Mouse (Mus musculus) lung, postnatal 0 days (tissue): ENCODE results near the gene Lhpp. TPM values are rescaled to one million over a fixed set of nuclear protein-coding genes. Genes with fewer than 3 reads are reported as not detected.

Source experiments
- ATAC-seq: fragments of 200-750 bp; cut with Nextera tagmentation; 2 replicates; pipeline ENCODE4 v1.8.0; 2017; ENCODE audit warnings: moderate library complexity
- DNase-seq: peaks from one replicate; pipeline ENCODE4 v3.0.0-alpha.2; 2016; ENCODE audit warnings: low spot score
- H3K27ac ChIP-seq: fragments of 300-500 bp; sonication (generic); 2 replicates; pipeline ENCODE4 v1.5.1; 2014; ENCODE audit warnings: antibody characterized with exemption, mild to moderate bottlenecking, low read length, mixed read lengths
- H3K27me3 ChIP-seq: fragments of 300-500 bp; sonication (generic); replicated peaks from 2 replicates; pipeline ENCODE4 v1.6.1; 2014; ENCODE audit warnings: low read length, mixed read lengths; ENCODE audit not compliant: insufficient read depth
- H3K36me3 ChIP-seq: fragments of 300-500 bp; sonication (generic); 2 replicates; pipeline ENCODE4 v1.6.1; 2014; ENCODE audit warnings: low read length, mixed read lengths; ENCODE audit not compliant: insufficient read depth
- H3K4me1 ChIP-seq: fragments of 300-500 bp; sonication (generic); 2 replicates; pipeline ENCODE4 v1.6.1; 2014; ENCODE audit warnings: antibody characterized with exemption, low read depth, low read length, mixed read lengths; ENCODE audit not compliant: insufficient read depth
- H3K4me2 ChIP-seq: fragments of 300-500 bp; sonication (generic); replicated peaks from 2 replicates; pipeline ENCODE4 v1.6.1; 2014; ENCODE audit warnings: low read depth, mild to moderate bottlenecking, low read length, moderate library complexity, mixed read lengths
- H3K4me3 ChIP-seq: fragments of 300-500 bp; sonication (generic); 2 replicates; pipeline ENCODE4 v1.5.1; 2014; ENCODE audit warnings: low read depth, low read length
- H3K9ac ChIP-seq: fragments of 300-500 bp; sonication (generic); replicated peaks from 2 replicates; pipeline ENCODE4 v1.6.1; 2014; ENCODE audit warnings: low read depth, mild to moderate bottlenecking
- H3K9me3 ChIP-seq: fragments of 300-500 bp; sonication (generic); 2 replicates; pipeline ENCODE4 v1.6.1; 2016; ENCODE audit warnings: low read length, mixed read lengths
- CTCF ChIP-seq: IDR thresholded peaks from 2 replicates; pipeline ENCODE4 v1.5.1; 2016; ENCODE audit warnings: antibody characterized with exemption, mild to moderate bottlenecking
- EP300 ChIP-seq: IDR thresholded peaks from 2 replicates; pipeline ENCODE4 v1.6.1; 2016; ENCODE audit warnings: antibody characterized with exemption, mild to moderate bottlenecking, control low read depth
- WGBS: fragments of 180-500 bp; shearing (Covaris S2); extraction: QIAGEN DNeasy Blood & Tissue Kit; methylation state at CpG from one replicate; pipeline ENCODE4 v1.1.7; 2014; 5-methylcytosine and 5-hydroxymethylcytosine counted together
- polyA plus RNA-seq: library from polyadenylated mRNA; unstranded; fragments of >200 nt; fragmentation: Nextera tagmentation; extraction: Ambion mirVana; gene quantifications from 2 replicates; pipeline ENCODE4 v1.2.1, GENCODE M21; 2015

The Lhpp gene
- polyA plus RNA-seq, 1 experiment from 2014 or later = 5.9 TPM

DNA sequence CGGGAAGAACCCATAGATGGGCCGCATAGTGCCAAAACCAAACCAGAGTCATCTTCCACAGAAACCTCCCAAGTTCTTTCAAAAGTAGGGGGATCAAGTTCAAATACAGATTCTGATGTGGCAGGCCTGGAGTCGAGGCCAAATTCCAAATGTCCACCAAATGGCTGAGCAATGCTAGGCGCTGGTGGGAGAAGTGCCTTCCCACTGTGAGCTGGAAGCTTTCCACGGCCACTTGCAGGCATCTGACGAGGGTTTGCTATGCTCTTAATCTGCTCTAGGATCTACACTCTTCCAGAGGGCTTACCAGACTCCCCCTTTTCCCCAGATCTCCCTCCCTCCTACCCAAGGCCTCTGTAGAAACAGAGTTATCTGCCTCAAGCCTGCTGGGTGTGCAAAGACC, 136.7 kb downstream of the Lhpp start:
- 49% methylated on average over 6 of the region's 6 CpGs for WGBS
- TF ChIP-seq CTCF (no peak), EP300 (no peak)
- DNase-seq (peak; percentile 45), ATAC-seq (peak; percentile 44)
- H3K4me1 ChIP-seq = peaks cover 4% of the 10 kb centered on the region
- no peaks in the 10 kb centered on the region for H3K9me3 ChIP-seq
- no peak overlapping the region for H3K27ac ChIP-seq
- H3K4me3 ChIP-seq = no peak overlapping the region
- H3K9ac ChIP-seq = no peak overlapping the region
- H3K36me3 ChIP-seq = peaks cover 5% of the 10 kb centered on the region; the same call in 1 of the 2 replicates
- H3K4me2 ChIP-seq = no peak overlapping the region
- H3K27me3 ChIP-seq = no peaks in the 10 kb centered on the region

DNA sequence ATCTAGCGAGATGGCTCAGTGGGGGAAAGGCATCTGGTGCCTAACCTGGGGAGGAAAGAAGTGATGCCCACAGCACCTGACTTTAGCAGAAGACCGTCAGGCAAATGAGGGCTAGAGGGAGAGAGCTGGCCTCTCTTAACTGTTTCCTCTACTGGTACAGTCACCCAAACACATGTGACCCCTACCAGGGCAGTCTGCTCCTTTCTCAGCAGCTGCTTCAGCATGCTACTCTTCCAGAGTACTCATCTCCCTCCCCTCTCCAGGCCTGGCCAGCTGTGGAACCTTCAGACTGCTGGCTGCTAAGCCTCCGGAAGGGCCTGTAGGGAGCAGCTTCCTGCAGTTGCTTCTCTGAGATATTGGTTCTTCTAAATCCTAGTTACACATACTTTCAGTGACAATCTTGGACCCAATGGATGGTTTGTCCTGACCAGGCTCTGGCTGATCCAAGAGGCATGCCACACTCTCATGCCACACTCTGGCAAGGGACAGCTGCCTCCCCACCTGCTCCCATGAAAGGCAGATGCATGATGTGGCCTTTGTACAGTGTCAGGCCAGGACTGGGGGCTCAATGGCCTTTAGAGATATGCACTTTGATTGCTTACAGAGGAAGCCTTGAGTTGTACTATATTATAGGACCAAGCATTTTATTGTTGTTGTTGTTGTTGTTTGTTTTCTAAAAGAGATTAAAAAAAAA, 137.8 kb downstream of the Lhpp start:
- DNase-seq (no peak), ATAC-seq (no peak)
- Histone ChIP-seq H3K27ac (no peak overlapping the region), H3K4me1 (peaks cover 4% of the 10 kb centered on the region), H3K27me3 (no peaks in the 10 kb centered on the region), H3K36me3 (peaks cover 5% of the 10 kb centered on the region; the same call in 1 of the 2 replicates), H3K4me3 (no peak overlapping the region), H3K9me3 (no peaks in the 10 kb centered on the region), H3K4me2 (no peak overlapping the region), H3K9ac (no peak overlapping the region)
- WGBS = 75% methylated on average over 3 of the region's 3 CpGs
- TF ChIP-seq EP300 (no peak), CTCF (peak; percentile 3; the same call in 1 of the 2 replicates)

- 89% methylated on average over 11 of the region's 11 CpGs for WGBS
- Histone ChIP-seq H3K9ac (no peak overlapping the region), H3K4me3 (no peak overlapping the region), H3K9me3 (no peaks in the 10 kb centered on the region), H3K4me1 (peaks cover 8% of the 10 kb centered on the region), H3K36me3 (peaks cover 5% of the 10 kb centered on the region; the same call in 1 of the 2 replicates), H3K4me2 (no peak overlapping the region), H3K27ac (no peak overlapping the region), H3K27me3 (no peaks in the 10 kb centered on the region)
- ATAC-seq (no peak), DNase-seq (no peak)
- TF ChIP-seq CTCF = no peak
- TF ChIP-seq EP300 = no peak
Measured at GRCm38 (mm10) chr7:132749504-132749903, 139.1 kb downstream of the Lhpp start.

DNA sequence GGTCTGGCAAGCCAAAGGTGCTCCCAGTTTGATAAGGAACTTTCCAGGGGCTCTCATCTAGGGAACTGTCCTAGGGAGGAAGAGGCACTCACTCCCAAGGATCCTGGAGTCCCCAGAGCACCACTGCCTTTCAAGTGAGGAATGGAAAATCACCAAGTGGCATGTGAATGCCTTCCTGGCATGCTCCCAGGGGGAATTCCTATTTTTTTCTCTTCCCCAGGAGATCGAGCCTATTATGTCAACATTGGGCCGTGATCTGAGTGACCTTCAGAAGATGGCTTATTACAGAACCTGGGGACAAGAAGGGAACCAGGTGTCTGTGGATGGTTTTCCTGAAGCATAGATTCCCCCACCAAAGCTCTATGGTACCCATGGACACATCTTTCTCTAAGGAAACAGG, 141.3 kb downstream of the Lhpp start:
- H3K4me2 ChIP-seq = no peak overlapping the region
- no peaks in the 10 kb centered on the region for H3K27me3 ChIP-seq
- H3K9ac ChIP-seq = no peak overlapping the region
- no peaks in the 10 kb centered on the region for H3K9me3 ChIP-seq
- no peak for TF ChIP-seq CTCF
- no peak for TF ChIP-seq EP300
- DNase-seq = peak; percentile 44
- 0 out of 2 replicates have a peak overlapping the region, but pooled peaks have one; percentile 38 for H3K27ac ChIP-seq
- H3K36me3 ChIP-seq = no peaks in the 10 kb centered on the region; the same call in 1 of the 2 replicates
- 24% methylated on average over 2 of the region's 2 CpGs for WGBS
- peak; percentile 21; the same call in 1 of the 2 replicates for ATAC-seq
- peaks cover 14% of the 10 kb centered on the region for H3K4me1 ChIP-seq
- no peak overlapping the region for H3K4me3 ChIP-seq

DNA sequence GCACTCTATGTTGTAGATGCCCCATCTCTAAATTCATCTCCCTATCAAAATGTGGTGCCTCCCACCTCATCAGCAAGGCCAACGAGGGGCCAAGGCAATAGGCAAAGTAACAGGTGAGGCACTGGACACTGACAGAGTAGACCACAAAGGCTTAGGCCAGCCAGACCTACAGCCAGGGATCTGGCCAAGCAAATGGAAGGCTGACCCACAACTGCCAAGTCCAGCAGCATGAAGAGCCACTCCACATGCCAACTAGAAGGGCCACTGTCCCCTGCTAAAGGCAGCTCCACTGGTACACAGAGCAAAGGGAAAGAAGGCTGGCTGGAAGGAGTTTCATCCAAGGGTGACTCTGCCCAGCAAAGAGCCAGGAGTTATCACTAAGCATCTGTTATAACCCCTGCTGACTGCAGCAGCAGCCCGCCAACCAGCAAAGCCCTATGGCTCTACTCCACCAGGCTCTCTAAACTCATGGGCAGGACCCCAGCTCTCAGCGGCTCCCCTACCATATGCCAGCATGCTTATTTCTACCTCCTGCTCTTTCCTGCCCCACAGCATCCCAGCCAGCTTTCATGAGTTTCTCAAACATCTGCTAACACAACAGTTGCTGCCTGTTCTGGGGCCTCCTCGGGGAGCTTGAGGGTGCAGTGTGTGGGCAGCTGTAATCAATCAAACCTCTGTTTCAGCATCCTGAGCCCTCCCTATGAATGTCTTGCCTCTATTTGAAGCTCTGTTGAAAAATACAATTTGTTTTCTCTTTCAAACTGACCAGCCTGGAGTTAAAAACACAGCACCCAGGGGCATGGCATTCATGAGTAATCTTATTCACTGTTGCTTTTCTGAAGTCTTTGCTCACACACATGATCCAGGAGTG, 143.3 kb downstream of the Lhpp start:
- Histone ChIP-seq H3K36me3 (peaks cover 8% of the 10 kb centered on the region; the same call in 1 of the 2 replicates), H3K9me3 (no peaks in the 10 kb centered on the region), H3K9ac (no peak overlapping the region), H3K4me3 (no peak overlapping the region), H3K4me2 (no peak overlapping the region), H3K27me3 (no peaks in the 10 kb centered on the region), H3K27ac (no peak overlapping the region), H3K4me1 (peaks cover 10% of the 10 kb centered on the region; the same call in 1 of the 2 replicates)
- DNase-seq = no peak
- ATAC-seq = no peak
- no peak for TF ChIP-seq CTCF
- no peak for TF ChIP-seq EP300
- 60% methylated on average over 4 of the region's 4 CpGs for WGBS

DNA sequence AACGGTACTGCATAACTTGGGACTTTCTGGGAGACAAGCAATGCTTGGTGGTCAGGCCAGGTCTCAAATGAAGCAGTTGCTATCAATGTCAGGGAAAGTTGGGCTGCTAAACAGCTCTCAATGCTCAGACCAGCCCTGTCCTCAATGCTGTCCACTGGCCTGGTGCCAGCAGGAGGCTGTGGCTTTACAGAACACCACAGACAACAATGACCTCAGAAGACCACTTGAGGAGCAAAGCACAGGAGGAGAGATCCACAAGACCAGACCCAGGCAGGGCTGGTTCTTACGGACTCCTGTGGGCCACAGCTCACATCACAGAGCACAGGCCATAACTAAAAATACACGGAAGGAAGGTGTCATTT, 143.9 kb downstream of the Lhpp start:
- peak; percentile 51 for DNase-seq
- H3K27ac ChIP-seq = no peak overlapping the region

More for the DNA sequence above, 143.9 kb downstream of the Lhpp start:
- TF ChIP-seq EP300 = no peak
- TF ChIP-seq CTCF = no peak
- Histone ChIP-seq H3K36me3 (peaks cover 11% of the 10 kb centered on the region; the same call in 1 of the 2 replicates), H3K27me3 (no peaks in the 10 kb centered on the region), H3K9me3 (no peaks in the 10 kb centered on the region), H3K4me2 (no peak overlapping the region), H3K4me1 (peaks cover 10% of the 10 kb centered on the region; the same call in 1 of the 2 replicates), H3K4me3 (no peak overlapping the region), H3K9ac (no peak overlapping the region)
- WGBS = 26% methylated on average over 3 of the region's 3 CpGs
- peak; percentile 69 for ATAC-seq

Other genes starting within 250 kb of the Lhpp start
- gene Oat, start 34.2 kb upstream of the Lhpp start, polyA plus RNA-seq = 214 and 233 TPM in 2 replicates
- not detected in 2 replicates for gene Nkx1-2, start 11.0 kb upstream of the Lhpp start, polyA plus RNA-seq
- 27.2 and 31.2 TPM in 2 replicates for gene Fam53b, start 203.2 kb downstream of the Lhpp start, polyA plus RNA-seq
- gene Eef1akmt2, start 242.0 kb downstream of the Lhpp start, polyA plus RNA-seq = 34.5 and 37.2 TPM in 2 replicates
- 26.7 and 27.1 TPM in 2 replicates for gene Abraxas2, start 248.6 kb downstream of the Lhpp start, polyA plus RNA-seq